Mouse (Mus musculus) heart, adult 2 months (tissue): Measurements from ENCODE around the gene Olfr148. TPM values are rescaled to one million over a fixed set of nuclear protein-coding genes. Genes with fewer than 3 reads are reported as not detected.

Experiments
- DNase-seq, 2 experiments: peaks; one replicate each; pipeline ENCODE4 v3.0.0; 2021
- H3K27ac ChIP-seq: fragments of 200-600 bp; 2 replicates; pipeline ENCODE4 v1.8.1; 2022
- H3K27me3 ChIP-seq: fragments of 200-500 bp; 2 replicates; pipeline ENCODE4 v1.6.1; 2012; ENCODE audit warnings: mild to moderate bottlenecking, low read length, inconsistent platforms, mixed read lengths; ENCODE audit not compliant: control insufficient read depth, insufficient read depth
- H3K36me3 ChIP-seq: fragments of 200-500 bp; 2 replicates; pipeline ENCODE4 v1.6.1; 2012; ENCODE audit warnings: low read length, inconsistent platforms; ENCODE audit not compliant: control insufficient read depth, insufficient read depth
- H3K4me1 ChIP-seq: fragments of 200-500 bp; 2 replicates; pipeline ENCODE4 v1.6.1; 2011; ENCODE audit warnings: low read length; ENCODE audit not compliant: control insufficient read depth, insufficient read depth
- H3K4me3 ChIP-seq: fragments of 200-600 bp; 2 replicates; pipeline ENCODE4 v1.8.1; 2022
- H3K79me2 ChIP-seq: fragments of 200-500 bp; replicated peaks from 2 replicates; pipeline ENCODE4 v1.6.1; 2012; ENCODE audit warnings: mild to moderate bottlenecking, inconsistent platforms, low read length, moderate library complexity, mixed read lengths; ENCODE audit not compliant: control insufficient read depth, insufficient read depth
- H3K9ac ChIP-seq: fragments of 200-500 bp; 2 replicates; pipeline ENCODE4 v1.6.1; 2012; ENCODE audit warnings: low read depth, mild to moderate bottlenecking, control low read depth, inconsistent platforms, low read length, mixed read lengths
- CTCF ChIP-seq: fragments of 200-600 bp; IDR thresholded peaks from 2 replicates; pipeline ENCODE4 v1.8.1; 2022; ENCODE audit warnings: antibody characterized with exemption, mild to moderate bottlenecking, moderate library complexity
- EP300 ChIP-seq: fragments of 200-500 bp; IDR thresholded peaks from 2 replicates; pipeline ENCODE4 v1.6.1; 2011; ENCODE audit warnings: low read depth, low read length, control low read depth; ENCODE audit not compliant: insufficient read depth
- POLR2A ChIP-seq: fragments of 200-500 bp; IDR thresholded peaks from 2 replicates; pipeline ENCODE4 v1.6.1; 2011; ENCODE audit warnings: mild to moderate bottlenecking, low read depth, low read length, control low read depth; ENCODE audit not compliant: insufficient read depth
- WGBS: fragments of 180-500 bp; shearing (Covaris S2); methylation state at CpG from one replicate; pipeline ENCODE4 v1.1.7; 2018; 5-methylcytosine and 5-hydroxymethylcytosine counted together
- intact Hi-C: fragments of 180-260 bp; cut with DNase I; formaldehyde crosslinking; loops from one replicate; pipeline ENCODE4 v1.15.1; 2025
- polyA plus RNA-seq: library from polyadenylated mRNA; depleted of rRNA; stranded (reverse); fragments of >200 nt; gene quantifications from 2 replicates; pipeline ENCODE4 v1.2.3, GENCODE M21; 2012; rRNA removed
- total RNA-seq, 2 experiments: library from RNA; stranded (reverse); gene quantifications; 2 replicates each; pipeline ENCODE4 v1.2.3; 2021

Gene Olfr148
- total and polyA plus RNA-seq, 3 experiments = not detected

GRCm38 (mm10) chr9:39633913-39634594 is 23.6 kb downstream of the Olfr148 start:
- 15% methylated on average over 4 of the region's 4 CpGs for WGBS
- Histone ChIP-seq H3K36me3 (no peaks in the 10 kb centered on the region), H3K27ac (no peak overlapping the region), H3K79me2 (no peaks in the 10 kb centered on the region), H3K4me1 (no peaks in the 10 kb centered on the region), H3K9ac (no peak overlapping the region), H3K4me3 (no peak overlapping the region), H3K27me3 (no peaks in the 10 kb centered on the region)
- DNase-seq = no peak
- TF ChIP-seq POLR2A = no peak
- no peak for TF ChIP-seq EP300
- TF ChIP-seq CTCF = no peak
- intact Hi-C loops = no loop called here

DNA sequence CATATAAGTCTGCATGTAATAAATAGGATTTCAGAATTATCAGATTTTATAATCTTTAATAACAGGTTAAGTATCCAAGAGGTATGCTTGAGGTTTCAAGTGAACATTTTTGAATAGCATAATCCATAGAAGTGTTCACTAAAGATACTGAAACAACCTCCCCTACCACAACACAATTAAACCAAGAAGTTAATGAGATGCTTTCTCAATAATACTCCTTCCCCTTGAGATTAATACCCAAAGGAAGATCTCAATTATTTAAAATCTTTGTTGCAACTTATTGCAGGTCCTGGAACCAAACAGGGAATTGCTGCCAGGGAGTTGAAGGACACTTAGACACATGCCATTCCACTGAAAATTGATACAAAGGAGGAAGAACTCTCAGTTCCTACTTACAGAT is 34.3 kb downstream of the Olfr148 start, which contains the start of gene Olfr961:
Gene Olfr961 (plus strand): TSS at position 301 of the 400 bp plus-strand sequence.
- H3K27ac ChIP-seq = no peak within 1 kb of the TSS
- no peaks in the 10 kb centered on the region for H3K36me3 ChIP-seq
- no peaks in the 10 kb centered on the region for H3K4me1 ChIP-seq
- no peak within 1 kb of the TSS for H3K4me3 ChIP-seq
- no peaks in the 10 kb centered on the region for H3K27me3 ChIP-seq
- no peaks in the 10 kb centered on the region for H3K79me2 ChIP-seq
- TF ChIP-seq POLR2A (no peak), CTCF (no peak), EP300 (no peak)
- no peak within 1 kb of the TSS for H3K9ac ChIP-seq
- DNase-seq = no peak
- intact Hi-C loops = no loop called here

DNA sequence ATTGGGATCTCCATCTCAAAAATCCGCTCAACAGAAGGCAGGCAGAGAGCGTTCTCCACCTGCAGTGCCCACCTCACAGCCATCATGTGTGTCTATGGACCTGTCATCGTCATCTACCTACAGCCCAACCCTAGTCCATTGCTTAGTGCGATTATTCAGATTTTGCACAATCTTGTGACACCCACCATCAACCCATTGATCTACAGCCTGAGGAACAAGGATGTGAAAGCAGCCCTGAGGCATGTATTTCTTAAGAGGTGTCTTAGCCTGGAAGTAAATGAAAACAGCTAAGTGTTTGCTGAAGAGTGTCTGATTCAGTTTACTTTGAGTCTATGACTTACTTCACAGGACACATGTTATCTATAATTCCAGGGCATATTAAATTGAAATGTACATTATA is 36.9 kb downstream of the Olfr148 start:
- Histone ChIP-seq H3K9ac (no peak overlapping the region), H3K27ac (no peak overlapping the region), H3K4me1 (no peaks in the 10 kb centered on the region), H3K79me2 (no peaks in the 10 kb centered on the region), H3K4me3 (no peak overlapping the region), H3K36me3 (no peaks in the 10 kb centered on the region), H3K27me3 (no peaks in the 10 kb centered on the region)
- intact Hi-C loops = no loop called here
- TF ChIP-seq POLR2A (no peak), EP300 (no peak), CTCF (no peak)
- 82% methylated on average over 4 of the region's 4 CpGs for WGBS
- no peak for DNase-seq

DNA sequence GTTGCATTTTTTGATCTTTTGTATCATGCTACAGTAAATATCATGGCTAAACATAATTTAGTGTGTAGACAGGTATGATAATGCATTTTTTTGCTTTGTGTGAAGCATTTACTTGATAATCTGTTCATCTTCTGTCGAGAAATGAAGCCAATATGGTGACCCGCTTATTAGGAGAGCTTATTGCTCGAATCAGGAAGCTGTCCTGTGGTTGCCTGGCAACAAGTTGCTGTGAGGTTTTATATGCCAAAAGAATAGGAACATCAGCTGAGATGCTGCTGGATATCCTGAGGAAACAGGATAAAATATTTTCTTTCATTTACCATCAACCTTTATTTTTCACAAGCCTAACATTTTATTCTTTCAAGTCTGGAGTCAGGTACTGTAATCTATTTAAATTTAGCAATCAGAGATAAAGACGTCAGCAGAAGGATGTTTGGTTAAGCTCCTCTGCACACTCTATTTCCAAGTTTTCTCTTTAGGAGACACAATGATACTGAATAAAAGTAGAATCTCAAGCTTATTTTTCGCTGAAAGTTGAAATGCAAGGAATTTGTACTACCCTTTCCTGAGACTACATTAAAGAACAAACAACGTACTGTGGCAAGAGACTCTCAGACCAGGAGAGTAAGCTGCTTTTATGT is 44.4 kb downstream of the Olfr148 start:
- WGBS = 39% methylated on average over 6 of the region's 6 CpGs
- no peak for TF ChIP-seq CTCF
- TF ChIP-seq EP300 = no peak
- TF ChIP-seq POLR2A = no peak
- intact Hi-C loops = no loop called here
- H3K4me1 ChIP-seq = no peaks in the 10 kb centered on the region
- H3K9ac ChIP-seq = no peak overlapping the region
- no peaks in the 10 kb centered on the region for H3K79me2 ChIP-seq
- no peak overlapping the region for H3K27ac ChIP-seq
- no peaks in the 10 kb centered on the region for H3K27me3 ChIP-seq
- no peaks in the 10 kb centered on the region for H3K36me3 ChIP-seq
- DNase-seq = no peak
- H3K4me3 ChIP-seq = no peak overlapping the region

Other genes starting within 250 kb of the Olfr148 start
- gene Olfr951, start 223.2 kb upstream of the Olfr148 start, total RNA-seq = not detected
- gene Olfr951, start 223.2 kb upstream of the Olfr148 start, polyA plus RNA-seq = not detected in 2 replicates
- gene Olfr952, start 183.5 kb upstream of the Olfr148 start, total RNA-seq = not detected
- gene Olfr952, start 183.5 kb upstream of the Olfr148 start, polyA plus RNA-seq = not detected in 2 replicates
- gene Olfr954, start 154.0 kb upstream of the Olfr148 start, total RNA-seq = not detected
- gene Olfr954, start 154.0 kb upstream of the Olfr148 start, polyA plus RNA-seq = not detected in 2 replicates
- gene Olfr955, start 138.7 kb upstream of the Olfr148 start, total RNA-seq = not detected
- gene Olfr955, start 138.7 kb upstream of the Olfr148 start, polyA plus RNA-seq = not detected in 2 replicates
- gene Olfr44, start 116.7 kb upstream of the Olfr148 start, total RNA-seq = not detected
- gene Olfr44, start 116.7 kb upstream of the Olfr148 start, polyA plus RNA-seq = not detected in 2 replicates
- gene Olfr957, start 94.8 kb upstream of the Olfr148 start, total RNA-seq = not detected
- not detected in 2 replicates for gene Olfr957, start 94.8 kb upstream of the Olfr148 start, polyA plus RNA-seq
- not detected for gene Olfr958, start 56.6 kb upstream of the Olfr148 start, total RNA-seq
- gene Olfr958, start 56.6 kb upstream of the Olfr148 start, polyA plus RNA-seq = not detected in 2 replicates
- not detected for gene Olfr959, start 35.1 kb upstream of the Olfr148 start, total RNA-seq
- not detected in 2 replicates for gene Olfr959, start 35.1 kb upstream of the Olfr148 start, polyA plus RNA-seq
- under 1 TPM; 0.14 to 0.26 TPM for gene AW551984, start 6.3 kb upstream of the Olfr148 start, total RNA-seq
- gene AW551984, start 6.3 kb upstream of the Olfr148 start, polyA plus RNA-seq = 0.20 and 0.67 TPM in 2 replicates
- gene Olfr960, start 10.7 kb downstream of the Olfr148 start, total RNA-seq = not detected
- not detected in 2 replicates for gene Olfr960, start 10.7 kb downstream of the Olfr148 start, polyA plus RNA-seq
- not detected for gene Olfr961, start 34.4 kb downstream of the Olfr148 start, total RNA-seq
- gene Olfr961, start 34.4 kb downstream of the Olfr148 start, polyA plus RNA-seq = not detected in 2 replicates
- not detected for gene Olfr963, start 56.5 kb downstream of the Olfr148 start, total RNA-seq
- gene Olfr963, start 56.5 kb downstream of the Olfr148 start, polyA plus RNA-seq = not detected in 2 replicates
- not detected for gene Olfr149, start 96.5 kb downstream of the Olfr148 start, total RNA-seq
- gene Olfr149, start 96.5 kb downstream of the Olfr148 start, polyA plus RNA-seq = not detected in 2 replicates
- not detected for gene Olfr965, start 100.7 kb downstream of the Olfr148 start, total RNA-seq
- not detected in 2 replicates for gene Olfr965, start 100.7 kb downstream of the Olfr148 start, polyA plus RNA-seq
- gene Olfr150, start 120.3 kb downstream of the Olfr148 start, total RNA-seq = not detected
- gene Olfr150, start 120.3 kb downstream of the Olfr148 start, polyA plus RNA-seq = not detected in 2 replicates
- gene Olfr967, start 135.6 kb downstream of the Olfr148 start, total RNA-seq = not detected
- gene Olfr967, start 135.6 kb downstream of the Olfr148 start, polyA plus RNA-seq = not detected in 2 replicates
- not detected for gene Olfr968, start 172.6 kb downstream of the Olfr148 start, total RNA-seq
- gene Olfr968, start 172.6 kb downstream of the Olfr148 start, polyA plus RNA-seq = not detected in 2 replicates
- gene Olfr969, start 180.3 kb downstream of the Olfr148 start, total RNA-seq = not detected
- gene Olfr969, start 180.3 kb downstream of the Olfr148 start, polyA plus RNA-seq = not detected in 2 replicates
- not detected for gene Olfr970, start 198.2 kb downstream of the Olfr148 start, total RNA-seq
- not detected in 2 replicates for gene Olfr970, start 198.2 kb downstream of the Olfr148 start, polyA plus RNA-seq
- not detected for gene Olfr971, start 226.2 kb downstream of the Olfr148 start, total RNA-seq
- gene Olfr971, start 226.2 kb downstream of the Olfr148 start, polyA plus RNA-seq = not detected in 2 replicates